8 mouse cellular contexts compared by ENCODE assay signal in the genomic region with DNA sequence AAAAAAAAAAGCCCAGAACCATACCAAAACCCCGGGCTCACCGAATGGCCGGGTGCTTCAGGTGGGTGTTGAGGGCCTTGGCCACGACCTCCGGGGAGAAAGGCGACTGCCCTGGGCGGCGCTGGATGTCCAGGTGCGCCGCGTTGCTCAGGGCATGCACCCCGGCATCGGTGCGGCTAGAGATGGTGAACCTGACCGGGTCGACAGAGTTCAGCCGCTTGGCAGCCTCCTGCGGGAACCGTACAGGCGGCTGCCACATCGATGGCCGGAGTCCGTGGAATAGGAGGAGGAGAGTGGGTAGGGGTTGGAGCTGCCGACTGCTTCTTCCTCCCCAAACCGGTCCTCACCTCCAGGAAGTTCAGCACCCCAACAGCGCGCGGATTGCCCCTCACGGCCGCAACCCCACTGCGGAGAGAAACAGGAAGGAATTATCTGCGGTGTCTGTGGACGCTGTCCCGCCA. TPM values are rescaled to one million over a fixed set of nuclear protein-coding genes. Genes with fewer than 3 reads are reported as not detected.
DNase-seq lines count a peak whose midpoint lies in the region; ATAC-seq and TF ChIP-seq lines count a peak whose summit lies in the region.

No protein-coding gene starts in this region.

- no peak for DNase-seq in heart, postnatal 36 days
- DNase-seq in limb, embryonic 14.5 days (ENCODE audit: low spot score): no peak
- no peak for DNase-seq in adrenal gland, postnatal 14 days

- ATAC-seq in heart, embryonic 11.5 days (replicated peaks; ENCODE audit: insufficient number of reproducible peaks, low FRiP score, low TSS enrichment): no peak
- no peak for ATAC-seq in forebrain, embryonic 15.5 days (replicated peaks)
- ATAC-seq in limb, embryonic 14.5 days (ENCODE audit: low FRiP score, low read depth): no peak
- ATAC-seq in stomach, embryonic 14.5 days (ENCODE audit: insufficient number of reproducible peaks, insufficient read depth, low FRiP score, low read depth): no peak
- ATAC-seq in inflammation-experienced regulatory T-cells, adult 6 months: no peak

- H3K9me3 ChIP-seq in heart, embryonic 11.5 days (replicated peaks; ENCODE audit: control insufficient read depth, low read length): no peaks in the 10 kb centered on the region
- H3K9me3 ChIP-seq in E14TG2a.4 (ENCODE audit: low read length): no peaks in the 10 kb centered on the region
- H3K9me3 ChIP-seq in forebrain, embryonic 15.5 days: no peaks in the 10 kb centered on the region
- H3K9me3 ChIP-seq in limb, embryonic 14.5 days (ENCODE audit: control insufficient read depth, low read length): no peaks in the 10 kb centered on the region
- H3K9me3 ChIP-seq in stomach, embryonic 14.5 days (ENCODE audit: control insufficient read depth, low read depth, low read length): no peaks in the 10 kb centered on the region

- WGBS in heart, embryonic 11.5 days (ENCODE audit: insufficient replicate concordance): under 1% methylated on average over 34 of the region's 34 CpGs
- WGBS in forebrain, embryonic 15.5 days: under 1% methylated on average over 33 of the region's 34 CpGs
- under 1% methylated on average over 31 of the region's 34 CpGs for WGBS in limb, embryonic 14.5 days
- under 1% methylated on average over 34 of the region's 34 CpGs for WGBS in stomach, embryonic 14.5 days

- H3K4me1 ChIP-seq in heart, embryonic 11.5 days (ENCODE audit: control insufficient read depth, insufficient read depth, low read length): peaks cover 27% of the 10 kb centered on the region
- H3K4me1 ChIP-seq in E14TG2a.4 (replicated peaks; ENCODE audit: low read depth, low read length): peaks cover 65% of the 10 kb centered on the region
- H3K4me1 ChIP-seq in forebrain, embryonic 15.5 days: peaks cover 52% of the 10 kb centered on the region
- H3K4me1 ChIP-seq in limb, embryonic 14.5 days (ENCODE audit: control insufficient read depth, insufficient read depth, low read length): peaks cover 25% of the 10 kb centered on the region
- peaks cover 31% of the 10 kb centered on the region for H3K4me1 ChIP-seq in stomach, embryonic 14.5 days (ENCODE audit: control insufficient read depth, insufficient read depth, low read length)

- H3K27ac ChIP-seq in heart, embryonic 11.5 days (ENCODE audit: low read depth, low read length): no peak overlapping the region
- 0 out of 2 replicates have a peak overlapping the region, but pooled peaks have one; percentile 100 for H3K27ac ChIP-seq in forebrain, embryonic 15.5 days (replicated peaks)
- peak overlapping the region; percentile 89; the same call in 1 of the 2 replicates for H3K27ac ChIP-seq in limb, embryonic 14.5 days (replicated peaks; ENCODE audit: low read depth, low read length)
- peak overlapping the region; percentile 27; the same call in 1 of the 2 replicates for H3K27ac ChIP-seq in stomach, embryonic 14.5 days (ENCODE audit: low read length)

- intact Hi-C loops in heart, postnatal 36 days (cut with DNase I): loop anchor here (1.0 to 5.0 kb wide), 4 partner anchors 20 to 101 kb away; partner anchors contain the start of genes Aurkaip1, B3galt6, Sdf4 and Ube2j2

- peaks cover 20% of the 10 kb centered on the region for H3K36me3 ChIP-seq in heart, embryonic 11.5 days (ENCODE audit: control insufficient read depth, insufficient read depth, low read length)
- peaks cover 47% of the 10 kb centered on the region for H3K36me3 ChIP-seq in E14TG2a.4 (ENCODE audit: insufficient read depth, low read length)
- peaks cover 42% of the 10 kb centered on the region for H3K36me3 ChIP-seq in forebrain, embryonic 15.5 days
- H3K36me3 ChIP-seq in limb, embryonic 14.5 days (ENCODE audit: control insufficient read depth, insufficient read depth, low read length): peaks cover 32% of the 10 kb centered on the region
- peaks cover 38% of the 10 kb centered on the region for H3K36me3 ChIP-seq in stomach, embryonic 14.5 days (ENCODE audit: control insufficient read depth, insufficient read depth, low read length)

- peak overlapping the region; percentile 93 for H3K9ac ChIP-seq in heart, embryonic 11.5 days (ENCODE audit: low read depth, low read length)
- peak overlapping the region; percentile 98 for H3K9ac ChIP-seq in forebrain, embryonic 15.5 days (replicated peaks)
- peak overlapping the region; percentile 75 for H3K9ac ChIP-seq in limb, embryonic 14.5 days (ENCODE audit: low read depth, low read length, severe bottlenecking)
- H3K9ac ChIP-seq in stomach, embryonic 14.5 days (replicated peaks; ENCODE audit: low read depth, low read length): peak overlapping the region; percentile 71

- no peaks in the 10 kb centered on the region for H3K27me3 ChIP-seq in heart, embryonic 11.5 days (ENCODE audit: control insufficient read depth, insufficient read depth, low read length)
- peaks cover 3% of the 10 kb centered on the region; the same call in 1 of the 2 replicates for H3K27me3 ChIP-seq in E14TG2a.4 (ENCODE audit: insufficient read depth, low read length)
- H3K27me3 ChIP-seq in forebrain, embryonic 15.5 days: no peaks in the 10 kb centered on the region
- no peaks in the 10 kb centered on the region for H3K27me3 ChIP-seq in limb, embryonic 14.5 days (ENCODE audit: control insufficient read depth, insufficient read depth, low read length)
- no peaks in the 10 kb centered on the region for H3K27me3 ChIP-seq in stomach, embryonic 14.5 days (ENCODE audit: control insufficient read depth, insufficient read depth, low read length)

- peak overlapping the region; percentile 98 for H3K4me2 ChIP-seq in heart, embryonic 11.5 days
- peak overlapping the region; percentile 95 for H3K4me2 ChIP-seq in forebrain, embryonic 15.5 days (replicated peaks)
- peak overlapping the region; percentile 96 for H3K4me2 ChIP-seq in limb, embryonic 14.5 days (replicated peaks; ENCODE audit: low read depth, low read length, severe bottlenecking)
- H3K4me2 ChIP-seq in stomach, embryonic 14.5 days (replicated peaks; ENCODE audit: low read depth, low read length): peak overlapping the region; percentile 91

- peak overlapping the region; percentile 85 for H3K4me3 ChIP-seq in heart, embryonic 11.5 days (ENCODE audit: low read depth, low read length)
- peak overlapping the region; percentile 99 for H3K4me3 ChIP-seq in E14TG2a.4 (replicated peaks; ENCODE audit: low read length)
- peak overlapping the region; percentile 100 for H3K4me3 ChIP-seq in forebrain, embryonic 15.5 days
- H3K4me3 ChIP-seq in limb, embryonic 14.5 days (replicated peaks; ENCODE audit: low read length): peak overlapping the region; percentile 88
- H3K4me3 ChIP-seq in stomach, embryonic 14.5 days (ENCODE audit: low read depth, low read length): peak overlapping the region; percentile 88

- no peak for TF ChIP-seq CTCF in E14TG2a.4 (conservative IDR thresholded peaks at IDR 0.05; ENCODE audit: low read length)

- no peak for TF ChIP-seq POLR2A in limb, embryonic 14.5 days (IDR thresholded peaks at IDR 0.05; ENCODE audit: borderline replicate concordance, extremely low read depth, insufficient read depth, insufficient read length)

RNA-seq across cellular contexts. Expression of gene Pusl1, which starts 0.5 kb away (rescaled TPM):
- 30.6 and 32.9 TPM in 2 replicates for polyA plus RNA-seq in heart, embryonic 11.5 days (2014; fragmentation: Nextera tagmentation; extraction: Ambion mirVana)
- 10 to 100 TPM; 12.7 to 13.1 TPM for total RNA-seq in heart, postnatal 36 days (2021)
- 61.5 and 64.8 TPM in 2 replicates for polyA plus RNA-seq in forebrain, embryonic 15.5 days (2015; fragmentation: Nextera tagmentation; extraction: Ambion mirVana)
- 95.7 and 125 TPM in 2 replicates for polyA plus RNA-seq in limb, embryonic 14.5 days (2012; rRNA removed)
- 54.9 and 57.2 TPM in 2 replicates for polyA plus RNA-seq in limb, embryonic 14.5 days (2014; fragmentation: Nextera tagmentation; extraction: Ambion mirVana)
- 45.7 and 50.5 TPM in 2 replicates for polyA plus RNA-seq in stomach, embryonic 14.5 days (2014; fragmentation: Nextera tagmentation; extraction: Ambion mirVana)
- 30.8 and 33.9 TPM in 2 replicates for total RNA-seq in adrenal gland, postnatal 14 days (2021)
- 10 to 100 TPM; 14.1 to 20.3 (median 15.8) TPM for polyA plus RNA-seq in inflammation-experienced regulatory T-cells, adult 6 months (2017; shearing (Covaris generic))

RNA-seq across cellular contexts. Expression of gene Acap3, which starts 0.6 kb away (rescaled TPM):
- 9.2 and 10.2 TPM in 2 replicates for polyA plus RNA-seq in heart, embryonic 11.5 days (2014; fragmentation: Nextera tagmentation; extraction: Ambion mirVana)
- 10 to 100 TPM; 12.0 to 12.2 TPM for total RNA-seq in heart, postnatal 36 days (2021)
- polyA plus RNA-seq in forebrain, embryonic 15.5 days (2015; fragmentation: Nextera tagmentation; extraction: Ambion mirVana): 82.2 and 84.5 TPM in 2 replicates
- polyA plus RNA-seq in limb, embryonic 14.5 days (2012; rRNA removed): 33.8 and 41.6 TPM in 2 replicates
- polyA plus RNA-seq in limb, embryonic 14.5 days (2014; fragmentation: Nextera tagmentation; extraction: Ambion mirVana): 19.8 and 22.6 TPM in 2 replicates
- 16.0 and 19.4 TPM in 2 replicates for polyA plus RNA-seq in stomach, embryonic 14.5 days (2014; fragmentation: Nextera tagmentation; extraction: Ambion mirVana)
- 20.3 and 25.6 TPM in 2 replicates for total RNA-seq in adrenal gland, postnatal 14 days (2021)
- 1 to 10 TPM; 4.0 to 9.1 (median 5.8) TPM for polyA plus RNA-seq in inflammation-experienced regulatory T-cells, adult 6 months (2017; shearing (Covaris generic))

RNA-seq across cellular contexts. Expression of gene Ints11, which starts 21.7 kb away (rescaled TPM):
- 40.7 and 45.6 TPM in 2 replicates for polyA plus RNA-seq in heart, embryonic 11.5 days (2014; fragmentation: Nextera tagmentation; extraction: Ambion mirVana)
- 10 to 100 TPM; 15.7 to 18.8 TPM for total RNA-seq in heart, postnatal 36 days (2021)
- 90.6 and 99.9 TPM in 2 replicates for polyA plus RNA-seq in forebrain, embryonic 15.5 days (2015; fragmentation: Nextera tagmentation; extraction: Ambion mirVana)
- polyA plus RNA-seq in limb, embryonic 14.5 days (2012; rRNA removed): 57.4 and 60.7 TPM in 2 replicates
- polyA plus RNA-seq in limb, embryonic 14.5 days (2014; fragmentation: Nextera tagmentation; extraction: Ambion mirVana): 63.7 and 75.4 TPM in 2 replicates
- 67.7 and 70.1 TPM in 2 replicates for polyA plus RNA-seq in stomach, embryonic 14.5 days (2014; fragmentation: Nextera tagmentation; extraction: Ambion mirVana)
- 26.4 and 32.5 TPM in 2 replicates for total RNA-seq in adrenal gland, postnatal 14 days (2021)
- polyA plus RNA-seq in inflammation-experienced regulatory T-cells, adult 6 months (2017; shearing (Covaris generic)): 10 to 100 TPM; 81.9 to 88.2 (median 86.6) TPM

RNA-seq across cellular contexts. Expression of gene Cptp, which starts 21.8 kb away (rescaled TPM):
- polyA plus RNA-seq in heart, embryonic 11.5 days (2014; fragmentation: Nextera tagmentation; extraction: Ambion mirVana): 12.2 and 12.8 TPM in 2 replicates
- 10 to 100 TPM in 1 of 2 experiments, 1 to 10 TPM in 1; 9.5 to 11.7 TPM for total RNA-seq in heart, postnatal 36 days (2021)
- polyA plus RNA-seq in forebrain, embryonic 15.5 days (2015; fragmentation: Nextera tagmentation; extraction: Ambion mirVana): 20.5 and 22.9 TPM in 2 replicates
- 15.0 and 20.5 TPM in 2 replicates for polyA plus RNA-seq in limb, embryonic 14.5 days (2012; rRNA removed)
- polyA plus RNA-seq in limb, embryonic 14.5 days (2014; fragmentation: Nextera tagmentation; extraction: Ambion mirVana): 16.3 and 19.2 TPM in 2 replicates
- 16.9 and 17.3 TPM in 2 replicates for polyA plus RNA-seq in stomach, embryonic 14.5 days (2014; fragmentation: Nextera tagmentation; extraction: Ambion mirVana)
- total RNA-seq in adrenal gland, postnatal 14 days (2021): 18.4 and 21.6 TPM in 2 replicates
- 10 to 100 TPM; 14.2 to 19.2 (median 19.1) TPM for polyA plus RNA-seq in inflammation-experienced regulatory T-cells, adult 6 months (2017; shearing (Covaris generic))

RNA-seq across cellular contexts. Expression of gene Tas1r3, which starts 27.9 kb away (rescaled TPM):
- polyA plus RNA-seq in heart, embryonic 11.5 days (2014; fragmentation: Nextera tagmentation; extraction: Ambion mirVana): 0.11 and 0.18 TPM in 2 replicates
- total RNA-seq in heart, postnatal 36 days (2021): under 1 TPM; 0.27 to 0.28 TPM
- 0.64 and 0.73 TPM in 2 replicates for polyA plus RNA-seq in forebrain, embryonic 15.5 days (2015; fragmentation: Nextera tagmentation; extraction: Ambion mirVana)
- polyA plus RNA-seq in limb, embryonic 14.5 days (2012; rRNA removed): 0.31 and 0.51 TPM in 2 replicates
- 0.32 and 0.37 TPM in 2 replicates for polyA plus RNA-seq in limb, embryonic 14.5 days (2014; fragmentation: Nextera tagmentation; extraction: Ambion mirVana)
- 0.32 and 0.35 TPM in 2 replicates for polyA plus RNA-seq in stomach, embryonic 14.5 days (2014; fragmentation: Nextera tagmentation; extraction: Ambion mirVana)
- total RNA-seq in adrenal gland, postnatal 14 days (2021): 0.19 and 0.56 TPM in 2 replicates
- under 1 TPM; 0.16 to 0.40 (median 0.30) TPM for polyA plus RNA-seq in inflammation-experienced regulatory T-cells, adult 6 months (2017; shearing (Covaris generic))
